Mouse (Mus musculus): ENCODE results near the gene Tomt. TPM values are rescaled to one million over a fixed set of nuclear protein-coding genes. Genes with fewer than 3 reads are reported as not detected.
"Not testable (repeated sequence)": the region's sequence is repeated elsewhere in the genome, so short reads cannot be mapped to it uniquely, and the experiment has no call there.

Gene Tomt
- total and polyA plus RNA-seq, 3 experiments: not detected

GRCm38 (mm10) chr7:101933300-101933699, 27.1 kb upstream of the Tomt start:
- DNase-seq: no peak
- Histone ChIP-seq H3K27me3 (ENCODE audit: control insufficient read depth, insufficient read depth, low read length) (no peaks in the 10 kb centered on the region), H3K9ac (ENCODE audit: low read depth, low read length) (peak overlapping the region; percentile 85), H3K36me3 (ENCODE audit: control insufficient read depth, insufficient read depth, low read length) (no peaks in the 10 kb centered on the region), H3K27ac (peak overlapping the region; percentile 78), H3K4me3 (peak overlapping the region; percentile 70), H3K4me1 (ENCODE audit: control insufficient read depth, insufficient read depth, low read length) (no peaks in the 10 kb centered on the region; the same call in 1 of the 2 replicates), H3K79me2 (replicated peaks; ENCODE audit: control insufficient read depth, insufficient read depth, low read length) (peaks cover 2% of the 10 kb centered on the region)
- intact Hi-C loops (cut with DNase I): loop anchor here (5.0 kb wide), 4 partner anchors 36 to 144 kb away; partner anchors contain the start of gene Il18bp
- no peak for TF ChIP-seq EP300 (IDR thresholded peaks at IDR 0.05; ENCODE audit: insufficient read depth, low read depth, low read length)
- no peak for TF ChIP-seq POLR2A (IDR thresholded peaks at IDR 0.05; ENCODE audit: insufficient read depth, low read depth, low read length)
- no peak for TF ChIP-seq CTCF (IDR thresholded peaks at IDR 0.05)
- 3% methylated on average over 15 of the region's 15 CpGs for WGBS

GRCm38 (mm10) chr7:101932551-101932950, 26.4 kb upstream of the Tomt start:
- intact Hi-C loops (cut with DNase I): loop anchor here (5.0 kb wide), 4 partner anchors 35 to 145 kb away; partner anchors contain the start of gene Il18bp
- no peaks in the 10 kb centered on the region for H3K27me3 ChIP-seq (ENCODE audit: control insufficient read depth, insufficient read depth, low read length)
- H3K4me1 ChIP-seq (ENCODE audit: control insufficient read depth, insufficient read depth, low read length): no peaks in the 10 kb centered on the region; the same call in 1 of the 2 replicates
- peaks cover 2% of the 10 kb centered on the region for H3K79me2 ChIP-seq (replicated peaks; ENCODE audit: control insufficient read depth, insufficient read depth, low read length)
- no peak overlapping the region for H3K9ac ChIP-seq (ENCODE audit: low read depth, low read length)
- no peak overlapping the region for H3K4me3 ChIP-seq
- H3K27ac ChIP-seq: no peak overlapping the region
- no peaks in the 10 kb centered on the region for H3K36me3 ChIP-seq (ENCODE audit: control insufficient read depth, insufficient read depth, low read length)
- 81% methylated on average over 1 of the region's 1 CpGs for WGBS
- TF ChIP-seq EP300 (IDR thresholded peaks at IDR 0.05; ENCODE audit: insufficient read depth, low read depth, low read length) (no peak), CTCF (IDR thresholded peaks at IDR 0.05) (no peak), POLR2A (IDR thresholded peaks at IDR 0.05; ENCODE audit: insufficient read depth, low read depth, low read length) (no peak)
- no peak for DNase-seq

- intact Hi-C loops (cut with DNase I): no loop called here
- Histone ChIP-seq H3K4me3 (no peak overlapping the region), H3K9ac (ENCODE audit: low read depth, low read length) (no peak overlapping the region), H3K36me3 (ENCODE audit: control insufficient read depth, insufficient read depth, low read length) (no peaks in the 10 kb centered on the region), H3K27ac (no peak overlapping the region), H3K27me3 (ENCODE audit: control insufficient read depth, insufficient read depth, low read length) (no peaks in the 10 kb centered on the region), H3K4me1 (ENCODE audit: control insufficient read depth, insufficient read depth, low read length) (no peaks in the 10 kb centered on the region; the same call in 1 of the 2 replicates), H3K79me2 (replicated peaks; ENCODE audit: control insufficient read depth, insufficient read depth, low read length) (no peaks in the 10 kb centered on the region)
- WGBS: 55% methylated on average over 3 of the region's 3 CpGs
- TF ChIP-seq EP300 (IDR thresholded peaks at IDR 0.05; ENCODE audit: insufficient read depth, low read depth, low read length): no peak
- TF ChIP-seq CTCF (IDR thresholded peaks at IDR 0.05): no peak
- no peak for TF ChIP-seq POLR2A (IDR thresholded peaks at IDR 0.05; ENCODE audit: insufficient read depth, low read depth, low read length)
- DNase-seq: peak in 1 of 2 experiments; percentile 23
Measured at GRCm38 (mm10) chr7:101928093-101928492, 21.9 kb upstream of the Tomt start.

- intact Hi-C loops (cut with DNase I); H3K27me3 ChIP-seq (ENCODE audit: control insufficient read depth, insufficient read depth, low read length); H3K36me3 ChIP-seq (ENCODE audit: control insufficient read depth, insufficient read depth, low read length); H3K9ac ChIP-seq (ENCODE audit: low read depth, low read length); H3K4me3 ChIP-seq; H3K4me1 ChIP-seq (ENCODE audit: control insufficient read depth, insufficient read depth, low read length); H3K79me2 ChIP-seq (replicated peaks; ENCODE audit: control insufficient read depth, insufficient read depth, low read length); DNase-seq; H3K27ac ChIP-seq: not testable (repeated sequence)
- peak; percentile 48 for TF ChIP-seq CTCF (IDR thresholded peaks at IDR 0.05)
Measured at GRCm38 (mm10) chr7:101925892-101926291, 19.7 kb upstream of the Tomt start.

GRCm38 (mm10) chr7:101918071-101918470, 11.9 kb upstream of the Tomt start:
- H3K9ac ChIP-seq (ENCODE audit: low read depth, low read length): no peak overlapping the region

GRCm38 (mm10) chr7:101911982-101912381, 5.8 kb upstream of the Tomt start:
- Histone ChIP-seq H3K27ac (no peak overlapping the region), H3K27me3 (ENCODE audit: control insufficient read depth, insufficient read depth, low read length) (no peaks in the 10 kb centered on the region), H3K36me3 (ENCODE audit: control insufficient read depth, insufficient read depth, low read length) (no peaks in the 10 kb centered on the region), H3K79me2 (replicated peaks; ENCODE audit: control insufficient read depth, insufficient read depth, low read length) (no peaks in the 10 kb centered on the region), H3K4me1 (ENCODE audit: control insufficient read depth, insufficient read depth, low read length) (peaks cover 3% of the 10 kb centered on the region), H3K9ac (ENCODE audit: low read depth, low read length) (no peak overlapping the region), H3K4me3 (no peak overlapping the region)
- WGBS: 62% methylated on average over 3 of the region's 3 CpGs
- no peak for DNase-seq
- intact Hi-C loops (cut with DNase I): no loop called here
- TF ChIP-seq POLR2A (IDR thresholded peaks at IDR 0.05; ENCODE audit: insufficient read depth, low read depth, low read length): no peak
- no peak for TF ChIP-seq EP300 (IDR thresholded peaks at IDR 0.05; ENCODE audit: insufficient read depth, low read depth, low read length)
- TF ChIP-seq CTCF (IDR thresholded peaks at IDR 0.05): peak; percentile 27; the same call in 1 of the 2 replicates

More at GRCm38 (mm10) chr7:101918071-101918470, 11.9 kb upstream of the Tomt start:
- 12% methylated on average over 1 of the region's 1 CpGs for WGBS
- Histone ChIP-seq H3K4me3 (no peak overlapping the region), H3K79me2 (replicated peaks; ENCODE audit: control insufficient read depth, insufficient read depth, low read length) (no peaks in the 10 kb centered on the region), H3K27me3 (ENCODE audit: control insufficient read depth, insufficient read depth, low read length) (no peaks in the 10 kb centered on the region), H3K4me1 (ENCODE audit: control insufficient read depth, insufficient read depth, low read length) (no peaks in the 10 kb centered on the region), H3K27ac (no peak overlapping the region), H3K36me3 (ENCODE audit: control insufficient read depth, insufficient read depth, low read length) (no peaks in the 10 kb centered on the region)
- peak; percentile 49 to 72 for DNase-seq
- intact Hi-C loops (cut with DNase I): loop anchor here (1.0 to 2.0 kb wide), 2 partner anchors 117 to 159 kb away; no protein-coding TSS in a partner anchor
- TF ChIP-seq CTCF (IDR thresholded peaks at IDR 0.05) (peak; percentile 93), EP300 (IDR thresholded peaks at IDR 0.05; ENCODE audit: insufficient read depth, low read depth, low read length) (0 out of 2 replicates have a peak, but pooled peaks have one; percentile 74), POLR2A (IDR thresholded peaks at IDR 0.05; ENCODE audit: insufficient read depth, low read depth, low read length) (no peak)
